Mouse (Mus musculus): ENCODE measurements at regions not wholly inside any gene's neighbourhood (a gene's known extent, or its start where the extent isn't known, plus 50 kb on each side); places are given as distances from the start of the nearest gene placed in this dataset.
"Not testable (repeated sequence)": the region's sequence is repeated elsewhere in the genome, so short reads cannot be mapped to it uniquely, and the experiment has no call there.

- DNase-seq (ENCODE audit: low read depth in 1 of 2, low spot score in 2 of 2), result not testable (repeated sequence)
Observed at GRCm38 (mm10) chrX:19341231-19342007, 139.7 kb downstream of the Tex13c3 start.

- no peak for DNase-seq (ENCODE audit: low read depth in 1 of 2, low spot score in 2 of 2)
Observed at GRCm38 (mm10) chrX:19313286-19313685, 167.8 kb downstream of the Tex13c3 start.

GRCm38 (mm10) chrX:19311809-19312559 is 169.1 kb downstream of the Tex13c3 start:
- DNase-seq (ENCODE audit: low read depth in 1 of 2, low spot score in 2 of 2), result no peak

- no peak for DNase-seq (ENCODE audit: low read depth in 1 of 2, low spot score in 2 of 2)
Observed at GRCm38 (mm10) chrX:19311377-19311776, 169.7 kb downstream of the Tex13c3 start.

- DNase-seq (ENCODE audit: low read depth in 1 of 2, low spot score in 2 of 2), result no peak
Observed at GRCm38 (mm10) chrX:19288171-19288570, 192.9 kb downstream of the Tex13c3 start.

- no peak for DNase-seq (ENCODE audit: low read depth in 1 of 2, low spot score in 2 of 2)
Observed at GRCm38 (mm10) chrX:19286431-19286830, 194.7 kb downstream of the Tex13c3 start.

- DNase-seq (ENCODE audit: low read depth in 1 of 2, low spot score in 2 of 2), result no peak
Observed at GRCm38 (mm10) chrX:19285773-19286172, 195.3 kb downstream of the Tex13c3 start.

GRCm38 (mm10) chrX:19283078-19283477 is 198.0 kb downstream of the Tex13c3 start:
- no peak for DNase-seq (ENCODE audit: low read depth in 1 of 2, low spot score in 2 of 2)

- no peak for DNase-seq (ENCODE audit: low read depth in 1 of 2, low spot score in 2 of 2)
Observed at GRCm38 (mm10) chrX:19264237-19264636, 216.9 kb downstream of the Tex13c3 start.

- no peak for DNase-seq (ENCODE audit: low read depth in 1 of 2, low spot score in 2 of 2)
Observed at GRCm38 (mm10) chrX:19246777-19247619, 234.1 kb downstream of the Tex13c3 start.

GRCm38 (mm10) chrX:19237738-19238261 is 243.3 kb downstream of the Tex13c3 start:
- peak in 1 of 2 experiments; percentile 1 for DNase-seq (ENCODE audit: low read depth in 1 of 2, low spot score in 2 of 2)

- DNase-seq (ENCODE audit: low read depth in 1 of 2, low spot score in 2 of 2), result no peak
Observed at GRCm38 (mm10) chrX:19237048-19237737, 243.9 kb downstream of the Tex13c3 start.

- DNase-seq (ENCODE audit: low read depth in 1 of 2, low spot score in 2 of 2), result no peak
Observed at GRCm38 (mm10) chrX:19235449-19235848, 245.7 kb downstream of the Tex13c3 start.

GRCm38 (mm10) chrX:19231823-19232222 is 249.3 kb downstream of the Tex13c3 start:
- DNase-seq (ENCODE audit: low read depth in 1 of 2, low spot score in 2 of 2), result no peak

GRCm38 (mm10) chrX:19223336-19223735 is 257.8 kb downstream of the Tex13c3 start:
- DNase-seq (ENCODE audit: low read depth in 1 of 2, low spot score in 2 of 2), result no peak

- no peak for DNase-seq (ENCODE audit: low read depth in 1 of 2, low spot score in 2 of 2)
Observed at GRCm38 (mm10) chrX:19220785-19221496, 260.2 kb downstream of the Tex13c3 start.

- DNase-seq (ENCODE audit: low read depth in 1 of 2, low spot score in 2 of 2), result no peak
Observed at GRCm38 (mm10) chrX:19219727-19220126, 261.4 kb downstream of the Tex13c3 start.

GRCm38 (mm10) chrX:19219301-19219700 is 261.8 kb downstream of the Tex13c3 start:
- DNase-seq (ENCODE audit: low read depth in 1 of 2, low spot score in 2 of 2), result no peak

GRCm38 (mm10) chrX:19206420-19206819 is 274.7 kb downstream of the Tex13c3 start:
- DNase-seq (ENCODE audit: low read depth in 1 of 2, low spot score in 2 of 2), result no peak

GRCm38 (mm10) chrX:19202542-19202941 is 278.6 kb downstream of the Tex13c3 start:
- no peak for DNase-seq (ENCODE audit: low read depth in 1 of 2, low spot score in 2 of 2)
